Mouse (Mus musculus) thymus, postnatal 10 days (tissue): ENCODE measurements around the gene Trpc1.

ENCODE experiments used
- DNase-seq, 2 experiments: peaks; one replicate each; pipeline ENCODE4 v3.0.0; 2021; ENCODE audit warnings: low spot score in 2 of 2

Gene Trpc1

GRCm38 (mm10) chr9:95697808-95698207 lies 52.4 kb downstream of the Trpc1 start:
- peak in 1 of 2 experiments; percentile 8 for DNase-seq

- DNase-seq = no peak
Observed at GRCm38 (mm10) chr9:95696581-95696980, 53.6 kb downstream of the Trpc1 start.

DNA sequence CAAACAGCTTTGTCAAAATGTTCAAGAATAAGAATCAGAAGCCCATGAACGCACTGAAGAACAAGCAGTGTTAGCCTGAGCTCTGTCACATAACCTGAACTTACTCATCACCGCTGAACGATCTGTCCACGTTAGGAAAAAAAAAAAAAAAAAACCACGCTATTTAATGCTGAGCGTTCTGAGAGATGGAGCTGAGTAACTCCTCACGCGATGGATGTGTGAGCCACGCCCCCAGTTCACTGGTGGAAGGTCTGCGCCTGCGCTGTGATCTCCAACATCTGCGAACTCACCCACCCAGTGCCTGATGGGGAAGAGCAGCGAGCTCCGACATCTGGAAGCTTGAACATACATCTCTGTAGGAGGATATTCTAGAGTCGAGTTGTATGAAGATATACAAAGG lies 55.2 kb downstream of the Trpc1 start:
- DNase-seq = no peak

DNA sequence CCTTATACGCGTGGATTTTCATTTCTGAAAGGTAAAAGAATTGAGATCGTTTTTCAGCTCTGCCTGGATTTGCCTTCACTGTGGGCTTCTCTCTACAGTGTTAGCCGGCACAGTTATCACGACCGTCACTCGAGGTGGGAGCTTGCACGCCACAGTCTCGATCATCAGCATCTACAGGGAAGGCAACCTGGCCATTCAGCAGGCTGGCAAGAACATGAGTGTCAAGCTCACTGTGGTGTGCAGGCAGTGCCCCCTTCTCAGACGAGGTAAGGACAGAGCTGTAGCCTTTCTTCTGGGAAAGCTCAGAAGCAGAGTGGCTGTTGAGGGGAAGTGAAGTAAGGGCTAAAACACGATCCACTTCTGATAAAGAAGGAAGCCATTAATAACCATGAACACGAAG lies 55.6 kb downstream of the Trpc1 start:
- no peak for DNase-seq

GRCm38 (mm10) chr9:95693528-95694100 lies 56.6 kb downstream of the Trpc1 start:
- DNase-seq = no peak

DNA sequence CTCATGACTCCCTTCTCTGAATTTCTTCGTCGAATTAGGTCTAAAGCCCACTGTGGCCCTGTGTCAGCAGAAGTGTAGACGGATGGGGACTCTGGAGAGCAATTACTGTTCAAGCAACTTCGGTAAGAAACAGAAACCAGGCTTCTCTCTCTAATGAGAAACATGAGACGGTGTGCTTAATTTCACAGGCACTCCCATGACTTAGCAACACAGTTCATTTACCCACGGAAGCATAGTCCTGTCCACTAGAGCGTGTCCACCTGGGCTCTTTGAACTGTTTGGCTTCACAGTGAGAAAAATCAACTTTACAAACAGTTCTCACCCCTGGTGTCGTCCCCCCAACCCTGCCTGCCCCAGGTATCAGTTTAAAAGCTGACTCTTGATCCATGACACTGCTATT lies 57.4 kb downstream of the Trpc1 start:
- DNase-seq = no peak

GRCm38 (mm10) chr9:95688064-95688463 lies 62.1 kb downstream of the Trpc1 start:
- no peak for DNase-seq

DNA sequence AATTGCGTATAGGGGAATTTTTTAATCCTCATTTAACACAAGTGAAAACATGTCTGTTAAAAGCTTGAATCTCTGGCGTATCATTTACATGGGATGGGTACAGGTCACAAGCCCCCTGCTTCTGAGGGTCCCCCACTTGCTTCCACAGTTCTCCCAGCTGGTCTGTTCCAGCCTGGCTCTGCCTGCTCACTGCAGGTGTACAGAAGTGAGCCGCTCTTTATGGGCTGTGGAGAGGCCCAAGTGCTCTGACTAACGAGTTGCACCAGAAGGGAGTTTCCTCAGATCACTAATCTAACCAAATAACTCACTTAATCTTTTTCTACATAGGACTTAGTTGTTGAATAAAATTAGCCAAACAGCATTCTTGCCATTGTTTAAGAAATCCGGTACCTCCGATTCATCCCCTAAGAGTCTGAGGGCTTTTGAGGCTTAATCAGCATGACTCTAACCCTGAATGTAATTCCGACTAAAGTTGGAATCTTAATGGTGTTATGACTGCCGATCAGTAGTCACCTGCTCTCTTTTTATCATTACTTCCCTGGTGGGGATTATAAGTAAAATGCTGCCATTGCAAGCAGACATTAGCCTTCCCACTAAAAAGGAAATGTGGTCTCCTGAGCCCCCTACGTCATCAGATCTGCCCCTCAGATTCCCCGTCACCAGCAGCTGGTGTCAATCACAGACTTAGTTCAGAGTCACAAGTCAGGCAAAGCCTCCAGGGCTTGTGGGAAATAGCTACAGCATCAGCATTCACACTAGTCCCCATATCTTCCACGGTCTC lies 64.3 kb downstream of the Trpc1 start:
- DNase-seq = no peak

DNA sequence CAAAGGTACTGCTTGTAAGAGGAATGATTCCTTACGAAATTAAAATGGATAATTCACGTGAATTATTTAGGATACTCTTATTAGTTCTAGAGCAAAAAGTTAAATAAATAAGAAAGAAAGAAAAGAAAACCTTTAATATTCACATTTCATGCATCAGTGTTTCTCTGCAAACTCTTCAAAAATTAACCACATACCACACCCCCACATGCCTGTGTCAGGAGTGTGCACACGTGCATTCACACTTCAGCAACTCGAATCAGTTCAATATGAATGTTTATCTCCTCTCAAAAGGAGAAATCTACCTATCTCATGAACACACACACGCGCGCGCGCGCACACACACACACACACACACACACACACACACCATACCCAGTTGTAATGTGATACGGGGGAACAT lies 69.5 kb downstream of the Trpc1 start:
- no peak for DNase-seq

DNA sequence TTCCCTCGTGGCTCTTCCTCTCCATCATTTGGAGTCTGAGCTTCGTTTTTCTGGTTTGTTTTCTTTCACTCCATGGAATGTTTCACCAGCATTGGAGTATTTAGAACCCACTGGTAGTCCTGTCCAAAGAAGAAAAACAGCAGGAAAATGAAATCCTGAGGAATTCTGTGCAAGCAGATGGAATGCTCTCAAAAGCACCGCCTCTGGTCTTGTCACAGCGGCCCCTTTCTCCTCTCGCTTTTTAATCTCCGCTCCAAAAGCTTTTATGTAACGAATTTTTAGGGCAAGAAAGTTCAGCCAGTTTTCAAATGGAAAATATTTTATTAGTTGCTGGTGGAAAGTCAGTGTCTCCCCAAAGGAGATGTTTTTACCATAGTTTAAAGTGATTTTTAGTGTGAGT lies 70.2 kb downstream of the Trpc1 start:
- no peak for DNase-seq

DNA sequence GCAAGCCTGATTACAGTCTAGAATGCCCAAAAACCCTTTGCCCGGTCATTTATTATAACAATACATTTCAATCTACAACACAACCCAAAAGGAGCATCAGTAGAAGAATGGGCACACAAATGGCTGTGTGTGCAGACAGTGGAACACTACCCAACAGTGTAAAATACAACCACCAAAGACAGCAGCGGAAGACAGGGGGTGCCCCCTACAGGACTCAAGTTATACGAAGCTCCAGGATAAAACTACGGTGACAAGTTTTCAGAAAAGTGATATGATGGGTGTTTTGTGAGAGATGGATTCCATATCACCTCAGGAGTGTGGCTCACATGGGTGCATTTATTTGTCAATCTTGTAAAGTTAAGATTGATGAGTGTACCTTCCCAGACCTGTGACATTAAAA lies 74.2 kb downstream of the Trpc1 start:
- DNase-seq = no peak

DNA sequence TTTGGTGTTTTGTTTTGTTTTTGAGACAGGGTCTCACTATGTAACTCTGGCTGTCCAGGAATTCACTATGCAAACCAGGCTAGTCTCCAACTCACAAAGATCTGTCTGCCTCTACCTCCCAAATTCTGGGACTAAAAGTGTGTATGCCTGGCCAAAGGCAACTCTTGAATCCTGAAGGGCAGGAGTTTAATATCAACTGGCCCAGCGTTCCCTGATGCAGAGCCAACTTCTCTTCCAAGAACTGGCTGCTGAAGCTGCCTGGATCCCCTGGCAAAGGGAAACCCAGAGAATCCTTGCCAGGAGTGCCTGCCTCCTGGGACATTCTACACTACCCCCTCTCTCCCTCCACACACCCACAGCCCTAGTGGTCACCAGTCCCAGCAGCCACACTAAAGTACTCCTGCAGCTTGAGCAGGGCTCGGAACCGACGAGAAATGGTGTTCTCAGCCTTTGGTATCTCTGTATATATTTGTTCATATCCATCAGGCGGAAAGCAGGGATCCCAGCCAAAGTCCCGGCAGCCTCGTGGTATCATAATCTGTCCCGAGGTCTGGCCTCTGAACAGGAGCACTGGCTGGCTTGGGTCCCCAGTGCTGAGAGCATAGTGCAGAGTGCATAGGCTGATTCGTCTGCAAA lies 75.0 kb downstream of the Trpc1 start:
- DNase-seq = no peak

DNA sequence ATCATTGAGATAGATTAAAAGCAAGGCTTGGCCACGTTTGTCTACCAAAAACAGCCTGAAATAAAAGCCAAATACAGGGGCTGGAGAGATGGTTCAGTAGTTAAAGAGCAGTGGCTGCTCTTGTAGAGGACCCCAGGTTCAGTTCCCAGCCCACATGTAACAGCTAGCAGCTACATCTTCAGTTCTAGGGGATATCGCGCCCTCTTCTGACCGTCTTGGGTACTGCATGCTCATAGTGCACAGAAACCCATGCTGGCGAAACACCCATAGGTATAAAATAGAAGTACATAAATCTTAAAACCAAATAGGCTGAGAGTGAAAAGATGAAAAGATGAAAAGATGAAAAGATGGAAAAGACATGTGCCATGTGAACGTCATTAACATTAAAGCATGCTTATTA lies 77.4 kb downstream of the Trpc1 start:
- DNase-seq = no peak

GRCm38 (mm10) chr9:95672331-95672730 lies 77.8 kb downstream of the Trpc1 start:
- no peak for DNase-seq

DNA sequence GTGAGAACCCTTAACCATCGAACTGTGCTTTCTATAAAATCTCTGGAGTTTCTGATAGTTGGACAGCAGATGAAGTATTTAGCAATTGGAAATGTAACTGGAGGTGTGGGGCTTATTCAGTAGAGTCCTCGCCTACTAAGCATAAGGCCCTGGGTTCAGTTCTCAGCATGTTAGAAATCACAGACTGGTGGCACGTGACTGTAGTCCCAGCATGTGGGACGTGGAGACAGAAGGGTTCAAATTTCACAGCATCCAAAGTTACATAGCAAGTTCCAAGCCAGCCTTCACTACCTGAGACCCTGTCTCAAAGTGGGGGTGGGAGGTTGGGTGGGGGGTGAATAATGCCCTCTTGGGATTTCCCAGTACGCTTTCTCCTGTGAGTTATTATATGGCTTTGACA lies 81.9 kb downstream of the Trpc1 start:
- DNase-seq = no peak

- DNase-seq = no peak
Observed at GRCm38 (mm10) chr9:95667836-95668235, 82.3 kb downstream of the Trpc1 start.

DNA sequence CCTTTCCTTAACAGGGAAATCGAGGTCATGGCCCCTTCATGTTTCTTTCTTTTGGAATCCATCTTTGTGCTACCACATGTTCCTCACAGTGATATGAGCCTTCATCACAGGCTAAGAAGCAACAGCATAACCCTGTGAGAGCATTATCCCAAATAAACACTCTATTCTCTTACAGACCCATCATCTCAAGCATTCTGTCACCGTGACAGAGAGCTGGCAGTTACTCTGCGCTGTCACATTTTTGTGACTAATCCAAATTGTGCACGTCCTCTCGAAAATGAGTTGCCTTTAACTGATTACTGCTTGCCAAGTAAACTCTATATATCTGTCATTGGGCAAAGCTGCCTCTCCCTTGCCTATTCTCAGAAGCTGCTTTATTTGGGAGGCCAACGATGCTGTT lies 84.3 kb downstream of the Trpc1 start:
- no peak for DNase-seq

GRCm38 (mm10) chr9:95664290-95664989 lies 85.7 kb downstream of the Trpc1 start:
- DNase-seq = no peak

DNA sequence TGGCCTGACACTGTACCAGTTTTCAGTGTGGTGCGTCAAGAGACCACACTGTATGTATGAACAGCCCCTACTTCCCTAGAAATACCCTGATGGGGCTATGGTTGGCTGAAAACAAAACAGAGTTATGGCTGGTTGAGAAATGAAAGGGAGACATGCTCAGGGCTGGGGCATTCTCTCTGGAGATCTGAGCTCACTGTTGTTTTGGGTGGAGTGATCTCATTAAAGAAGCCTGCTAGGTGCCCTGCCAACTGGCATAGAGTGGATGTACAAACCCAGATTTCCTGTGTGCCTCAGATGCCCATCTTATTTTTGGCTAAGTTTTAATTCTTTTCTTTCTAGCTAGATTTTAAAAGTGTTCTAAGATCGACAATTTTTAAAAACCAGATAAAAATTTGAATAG lies 92.2 kb downstream of the Trpc1 start:
- DNase-seq = no peak
